Mouse (Mus musculus): ENCODE results near the gene Magel2.

The Magel2 gene

GRCm38 (mm10) chr7:62376510-62377304, at the start of gene Magel2:
Magel2 (plus strand) TSS chr7:62377010.
- DNase-seq, result no peak

DNA sequence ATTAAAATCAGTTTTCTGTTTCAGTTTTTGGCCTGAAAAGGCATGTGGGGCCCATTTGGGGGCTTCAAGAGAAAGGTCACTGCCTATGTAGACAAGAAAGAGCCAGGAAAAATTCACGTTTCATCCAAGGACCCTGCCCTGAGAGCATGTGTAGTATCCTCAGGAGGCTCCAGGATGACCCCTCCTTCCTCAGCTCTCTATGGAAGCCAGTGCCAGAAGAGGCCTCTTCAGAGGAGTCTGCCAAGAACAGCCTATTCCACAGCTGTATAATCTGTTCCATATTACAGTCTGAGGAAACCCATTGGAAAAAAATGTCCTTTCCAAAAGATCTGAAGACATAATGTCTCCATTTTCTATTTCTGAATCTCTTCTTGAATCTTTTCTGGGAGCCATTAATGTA, 31.4 kb upstream of the Magel2 start:
- DNase-seq, result no peak

DNA sequence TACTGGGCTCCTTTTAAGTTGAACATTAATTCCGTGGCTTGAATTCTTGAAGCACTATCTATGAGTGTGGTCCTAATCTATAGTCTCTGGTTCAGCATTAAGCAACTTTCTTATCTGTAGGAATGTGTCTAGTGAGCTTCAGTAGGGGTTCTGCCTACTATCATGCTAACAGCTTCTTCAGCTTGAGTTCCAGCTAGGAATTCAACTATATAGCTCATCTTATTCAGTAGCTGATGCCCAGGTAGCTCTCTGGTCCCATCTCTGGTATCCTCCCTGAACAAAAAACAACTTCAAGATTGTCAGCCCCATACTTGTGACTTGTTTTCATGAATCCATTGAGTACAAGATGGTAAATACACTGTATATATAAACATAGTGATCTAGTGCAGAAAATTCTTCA, 30.5 kb upstream of the Magel2 start, which contains the start of gene Ndn:
Gene Ndn, plus strand, starts transcription at position 301 of the 400 bp plus-strand sequence.
- DNase-seq, result no peak

DNA sequence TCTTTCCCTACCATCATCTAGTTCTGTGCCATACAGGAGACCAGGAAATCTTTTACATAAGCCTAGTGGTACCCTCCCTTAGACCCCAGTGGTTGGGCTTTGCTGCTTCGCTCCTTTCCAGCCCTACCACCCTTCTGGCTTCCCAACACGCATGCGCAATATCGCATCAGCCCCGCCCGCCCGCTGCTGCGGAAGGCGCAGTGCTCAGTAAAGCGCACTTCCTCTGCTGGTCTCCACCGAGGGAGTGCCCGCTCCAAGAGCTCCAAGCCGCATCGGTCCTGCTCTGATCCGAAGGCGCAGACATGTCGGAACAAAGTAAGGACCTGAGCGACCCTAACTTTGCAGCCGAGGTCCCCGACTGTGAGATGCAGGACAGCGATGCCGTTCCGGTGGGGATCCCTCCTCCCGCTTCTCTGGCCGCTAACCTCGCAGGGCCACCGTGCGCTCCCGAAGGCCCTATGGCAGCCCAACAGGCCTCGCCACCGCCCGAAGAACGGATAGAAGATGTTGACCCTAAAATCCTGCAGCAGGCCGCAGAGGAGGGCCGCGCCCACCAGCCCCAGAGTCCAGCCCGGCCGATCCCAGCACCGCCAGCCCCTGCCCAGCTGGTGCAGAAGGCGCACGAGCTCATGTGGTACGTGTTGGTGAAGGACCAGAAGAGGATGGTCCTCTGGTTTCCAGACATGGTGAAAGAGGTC, 28.6 kb upstream of the Magel2 start:
- peak; percentile 3 for DNase-seq

DNA sequence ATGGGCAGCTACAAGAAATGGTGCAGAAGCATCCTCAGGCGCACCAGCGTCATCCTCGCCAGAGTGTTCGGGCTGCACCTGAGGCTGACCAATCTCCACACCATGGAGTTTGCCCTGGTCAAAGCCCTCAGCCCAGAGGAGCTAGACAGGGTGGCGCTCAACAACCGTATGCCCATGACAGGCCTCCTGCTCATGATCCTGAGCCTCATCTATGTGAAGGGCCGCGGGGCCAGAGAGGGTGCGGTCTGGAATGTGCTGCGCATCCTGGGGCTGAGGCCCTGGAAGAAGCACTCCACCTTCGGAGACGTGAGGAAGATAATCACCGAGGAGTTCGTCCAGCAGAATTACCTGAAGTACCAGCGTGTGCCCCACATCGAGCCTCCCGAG, 28.0 kb upstream of the Magel2 start:
- no peak for DNase-seq

DNA sequence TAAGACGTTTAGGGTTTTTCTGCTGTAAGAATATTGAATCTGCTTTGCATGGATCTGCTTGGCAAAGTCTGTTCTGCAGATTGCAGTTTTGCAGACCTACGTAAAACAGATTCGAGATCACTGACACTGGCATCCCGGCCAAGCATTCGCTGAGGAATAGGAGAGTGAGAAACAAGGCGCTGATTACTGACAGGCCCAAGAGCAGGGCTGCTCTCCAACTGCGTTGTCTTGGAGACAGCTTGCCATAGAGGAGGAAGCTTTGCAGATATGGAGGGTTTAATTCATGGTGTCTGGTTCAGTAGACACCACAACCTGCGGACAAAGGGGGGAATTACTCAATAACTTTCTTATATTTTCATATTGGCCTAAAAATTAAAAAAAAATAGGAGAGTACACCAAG, 25.5 kb upstream of the Magel2 start:
- no peak for DNase-seq

DNA sequence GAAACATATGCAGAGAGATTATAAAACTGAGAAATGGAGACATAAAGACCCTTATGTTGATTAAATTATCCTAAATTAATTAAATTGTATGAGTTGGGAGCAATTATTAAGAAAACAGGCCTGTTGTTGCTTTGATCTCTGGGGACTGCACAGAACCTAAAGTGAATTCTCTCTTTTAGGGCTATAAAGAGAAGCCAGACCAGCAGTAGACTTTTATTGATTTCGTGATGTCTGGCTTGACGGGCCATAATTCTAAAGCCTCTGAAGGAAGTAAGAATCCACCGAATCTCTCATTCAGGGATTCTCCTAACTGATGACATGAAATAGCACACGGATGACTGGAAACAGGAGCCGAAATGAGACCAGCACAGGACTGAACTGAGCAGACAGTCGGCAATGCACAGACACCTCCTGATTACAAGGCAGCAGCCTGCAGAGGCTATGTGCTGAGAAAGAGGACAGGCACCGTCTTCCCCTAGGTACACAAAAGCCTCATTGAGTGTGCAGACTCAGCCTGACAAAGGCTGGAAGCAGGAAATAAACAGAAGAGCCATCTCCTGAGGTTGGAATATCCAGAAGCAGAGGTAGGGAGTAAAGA, 11.7 kb upstream of the Magel2 start:
- no peak for DNase-seq

DNA sequence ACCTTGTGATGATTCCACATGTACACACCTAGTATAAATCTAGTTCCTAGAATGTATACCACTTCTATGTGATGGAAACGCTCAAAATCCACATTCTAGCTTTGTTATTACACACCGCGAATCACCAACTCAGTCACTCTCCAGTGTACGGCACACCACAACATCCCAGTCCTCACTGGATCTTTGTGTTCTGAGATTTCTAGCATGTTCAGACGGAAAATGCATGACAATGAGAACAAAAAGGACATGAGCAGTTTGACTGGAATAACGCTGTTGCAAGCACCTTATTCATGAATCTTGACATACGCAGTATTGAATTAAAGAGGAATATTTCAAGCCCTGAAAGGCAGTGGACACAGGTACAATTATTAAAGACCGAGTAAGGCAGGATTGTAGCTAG, 10.1 kb upstream of the Magel2 start:
- DNase-seq, result no peak

GRCm38 (mm10) chr7:62375658-62376057, 1.2 kb upstream of the Magel2 start:
- no peak for DNase-seq

DNA sequence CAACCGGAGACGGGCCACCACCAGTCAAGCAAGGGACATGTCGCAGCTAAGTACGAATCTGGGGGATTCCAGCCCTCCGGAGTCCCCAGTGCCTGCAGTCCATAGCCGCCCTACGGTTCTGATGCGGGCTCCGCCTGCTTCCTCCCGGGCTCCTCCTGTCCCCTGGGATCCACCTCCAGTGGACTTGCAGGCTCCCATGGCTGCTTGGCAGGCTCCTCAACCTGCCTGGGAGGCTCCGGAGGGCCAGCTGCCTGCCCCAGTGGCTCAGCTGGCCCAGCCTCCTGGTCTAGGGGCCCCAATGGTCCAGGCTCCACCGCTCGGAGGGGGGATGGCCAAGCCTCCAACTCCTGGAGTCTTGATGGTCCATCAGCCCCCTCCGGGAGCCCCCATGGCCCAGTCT, 503 bp downstream of the Magel2 start:
- no peak for DNase-seq

- DNase-seq, result no peak
These were observed 1.7 kb downstream of the Magel2 start for GRCm38 (mm10) chr7:62378529-62378928.

GRCm38 (mm10) chr7:62382391-62382790, 5.6 kb downstream of the Magel2 start:
- no peak for DNase-seq

DNA sequence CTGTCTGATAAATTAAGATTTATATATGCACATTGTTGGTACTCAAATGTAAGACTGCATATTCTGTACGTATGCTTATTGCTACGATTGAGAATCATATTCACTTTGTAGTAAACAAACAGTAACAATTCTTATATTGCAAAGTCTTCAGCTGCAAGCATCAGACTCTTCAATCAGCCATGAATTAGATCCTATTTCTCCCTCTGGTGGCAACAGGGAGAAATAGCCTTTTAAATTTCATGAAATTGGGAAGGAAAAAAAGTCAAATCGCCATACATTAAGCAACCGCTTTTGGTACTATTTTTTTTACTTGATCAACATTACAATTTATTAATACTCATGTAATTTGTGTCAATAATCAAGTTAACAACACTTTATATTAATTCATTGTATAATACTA, 11.5 kb downstream of the Magel2 start:
- no peak for DNase-seq

GRCm38 (mm10) chr7:62392202-62392601, 15.4 kb downstream of the Magel2 start:
- DNase-seq, result no peak

DNA sequence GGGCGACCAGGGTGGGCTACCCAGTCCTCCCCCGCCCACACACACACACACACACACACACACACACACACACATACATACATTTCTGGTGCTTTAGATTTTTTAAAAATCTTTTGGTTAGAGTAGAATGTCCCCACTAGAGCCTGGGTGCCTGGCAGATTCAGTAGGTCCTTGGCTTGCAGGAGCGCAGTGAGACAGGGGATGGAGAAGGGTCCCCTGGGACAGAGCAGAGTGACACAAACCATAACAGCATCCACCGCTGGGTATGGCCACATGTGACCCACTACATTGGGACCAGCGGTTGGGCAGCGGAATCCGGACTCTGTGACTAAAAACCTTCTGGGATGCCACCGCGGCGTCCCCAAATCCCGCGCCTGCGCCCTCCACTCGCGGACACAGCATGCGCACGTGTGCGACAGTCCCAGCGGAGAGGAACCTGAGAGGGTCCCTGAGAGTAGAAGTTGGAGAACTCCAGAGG, 29.8 kb downstream of the Magel2 start:
- DNase-seq, result no peak

- no peak for DNase-seq
These were observed 31.0 kb downstream of the Magel2 start for GRCm38 (mm10) chr7:62407803-62408202.

- DNase-seq, result no peak
These were observed 38.4 kb downstream of the Magel2 start for GRCm38 (mm10) chr7:62415222-62415621.

GRCm38 (mm10) chr7:62416173-62416572, 39.4 kb downstream of the Magel2 start:
- no peak for DNase-seq

DNA sequence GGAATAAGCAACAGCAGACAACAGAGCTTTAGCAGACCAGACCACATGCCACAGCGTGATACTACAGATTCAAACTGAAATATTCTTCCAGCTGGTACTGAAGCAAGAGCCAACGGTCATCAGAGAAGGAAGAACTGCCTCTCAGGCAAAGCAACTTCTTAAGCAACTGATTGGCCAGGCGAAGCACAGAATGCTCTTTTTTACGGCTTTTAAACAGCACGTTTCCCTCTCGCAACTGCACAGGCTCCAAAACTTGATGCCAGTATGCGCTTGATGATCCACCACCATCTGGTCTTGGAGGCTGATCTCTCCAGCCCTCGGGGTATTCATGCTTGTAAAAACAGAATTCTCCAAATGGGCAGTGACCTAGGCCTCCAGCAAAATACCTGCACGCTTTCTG, 41.5 kb downstream of the Magel2 start:
- no peak for DNase-seq

DNA sequence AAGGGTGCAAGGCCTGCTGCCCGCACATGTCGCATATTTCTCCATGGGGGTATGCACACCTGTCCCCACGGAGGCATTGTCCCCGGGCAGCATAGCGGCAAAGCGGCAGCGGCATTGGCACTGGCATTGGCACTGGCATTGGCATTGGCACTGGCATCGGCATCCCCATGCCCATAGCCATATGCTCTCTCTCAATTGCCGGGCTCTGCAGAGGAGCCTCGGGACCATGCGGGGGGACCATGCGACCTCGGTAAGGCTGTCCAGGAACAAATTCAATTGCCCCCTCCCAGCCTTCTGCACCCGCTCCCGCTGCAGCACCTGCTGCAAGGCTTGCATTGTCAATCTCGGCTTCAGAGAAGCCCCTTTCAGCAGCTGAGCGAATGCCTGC, 42.3 kb downstream of the Magel2 start:
- no peak for DNase-seq

GRCm38 (mm10) chr7:62419493-62420360, 42.9 kb downstream of the Magel2 start, which contains the start of gene Mkrn3:
Mkrn3 (minus strand) TSS chr7:62420139.
- DNase-seq, result peak; percentile 14

GRCm38 (mm10) chr7:62420566-62420965, 43.8 kb downstream of the Magel2 start:
- DNase-seq, result no peak

GRCm38 (mm10) chr7:62423210-62423609, 46.4 kb downstream of the Magel2 start:
- DNase-seq, result no peak

Data from thymus, postnatal 25 days (tissue).